Mouse (Mus musculus): ENCODE measurements around the gene Ccdc138.

Gene Ccdc138

DNA sequence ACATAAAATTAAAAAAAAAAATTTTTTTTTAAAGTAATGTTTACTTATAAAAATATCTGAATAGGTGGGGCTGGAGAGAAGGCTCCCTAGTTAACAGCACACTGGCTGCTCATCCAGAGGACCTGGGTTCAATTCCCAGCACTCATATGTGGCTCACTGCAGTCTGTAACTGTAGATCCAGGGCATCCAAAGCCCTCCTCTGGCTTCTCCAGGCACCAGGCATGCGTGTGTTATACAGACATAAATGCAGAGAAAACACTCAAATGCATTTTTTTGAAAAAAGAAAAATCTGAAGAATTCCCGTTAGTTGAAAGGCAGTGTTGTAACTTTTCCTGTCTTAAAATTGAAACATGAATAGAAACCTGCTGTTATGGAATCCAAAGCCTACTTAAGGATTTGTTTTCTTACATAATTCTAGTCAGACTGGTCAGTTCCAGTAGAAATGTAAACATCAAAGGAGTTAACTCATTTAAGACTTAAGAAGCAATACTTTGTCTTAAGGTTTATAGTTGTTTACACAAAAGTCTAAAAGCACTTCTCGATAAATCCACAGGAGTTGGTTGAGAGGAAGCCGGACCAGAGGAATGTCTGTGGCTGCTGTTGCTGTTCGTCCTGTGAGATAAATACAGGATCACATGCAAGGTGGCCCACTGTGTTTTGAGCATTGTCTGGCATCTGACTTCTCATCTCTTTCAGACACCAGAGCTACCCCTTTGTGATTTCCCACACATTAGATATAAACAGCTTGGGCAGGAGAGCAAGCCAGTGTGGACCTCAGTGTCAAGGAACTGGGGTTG lies 87.9 kb downstream of the Ccdc138 start:
- no peak for DNase-seq (ENCODE audit: low spot score)

DNA sequence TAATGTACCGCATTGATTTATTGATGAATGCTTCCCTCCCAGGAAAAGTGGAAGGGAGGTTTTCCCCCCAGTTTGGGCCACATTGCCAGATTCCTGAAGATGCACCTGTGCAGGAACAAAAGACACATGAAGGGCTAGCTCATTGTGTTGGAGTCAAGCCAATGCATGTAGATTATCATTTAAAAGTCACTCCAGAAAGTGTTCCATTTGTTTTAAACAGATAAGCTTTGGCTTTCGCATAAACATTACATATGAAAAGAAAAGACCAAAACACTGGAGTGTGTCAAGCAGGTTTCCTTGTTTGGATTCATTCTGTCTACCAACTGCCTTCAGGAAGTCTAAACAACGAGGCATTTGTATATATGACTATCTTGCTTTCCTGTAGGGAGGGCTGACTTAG lies 96.7 kb downstream of the Ccdc138 start:
- no peak for DNase-seq (ENCODE audit: low spot score)

DNA sequence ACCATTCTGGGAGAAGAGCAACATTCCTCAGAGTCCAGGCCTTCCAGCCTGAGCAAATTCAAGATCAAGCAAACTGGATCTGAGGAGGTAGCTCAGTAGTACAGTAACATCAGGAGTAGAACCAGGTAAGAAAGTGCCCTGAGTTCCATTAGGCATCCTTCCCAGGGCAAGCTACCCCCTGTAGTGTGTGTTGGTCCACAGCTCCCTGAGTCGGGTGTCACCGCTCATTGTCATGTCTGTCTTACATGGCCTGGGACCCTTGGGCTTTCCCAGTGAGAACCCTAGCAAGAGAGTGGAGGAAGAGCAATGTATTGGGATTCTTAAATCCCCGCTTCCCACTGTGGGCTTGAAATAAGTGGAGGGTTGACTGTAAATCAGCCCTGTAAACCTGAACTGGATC lies 97.4 kb downstream of the Ccdc138 start:
- DNase-seq (ENCODE audit: low spot score): no peak

DNA sequence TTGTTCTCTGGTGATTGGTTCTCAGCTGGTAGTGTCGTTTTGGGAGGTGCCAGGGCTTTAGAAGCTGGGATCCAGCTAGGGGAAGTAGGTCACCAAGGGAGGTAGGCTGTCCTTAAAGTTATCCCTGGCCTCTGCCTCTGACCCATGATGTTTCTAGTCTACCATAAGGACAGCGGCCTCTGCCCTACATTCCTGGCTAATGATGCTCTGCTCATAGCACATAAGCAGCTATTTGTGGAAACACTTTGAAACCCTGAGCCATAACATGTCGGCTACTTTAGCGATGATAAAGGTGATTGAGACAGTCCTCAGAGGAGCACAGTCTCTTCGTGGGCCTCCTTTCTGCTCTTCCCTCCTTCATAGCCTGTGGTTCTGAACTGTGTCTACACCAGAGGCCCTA lies 98.1 kb downstream of the Ccdc138 start:
- no peak for DNase-seq (ENCODE audit: low spot score)

DNA sequence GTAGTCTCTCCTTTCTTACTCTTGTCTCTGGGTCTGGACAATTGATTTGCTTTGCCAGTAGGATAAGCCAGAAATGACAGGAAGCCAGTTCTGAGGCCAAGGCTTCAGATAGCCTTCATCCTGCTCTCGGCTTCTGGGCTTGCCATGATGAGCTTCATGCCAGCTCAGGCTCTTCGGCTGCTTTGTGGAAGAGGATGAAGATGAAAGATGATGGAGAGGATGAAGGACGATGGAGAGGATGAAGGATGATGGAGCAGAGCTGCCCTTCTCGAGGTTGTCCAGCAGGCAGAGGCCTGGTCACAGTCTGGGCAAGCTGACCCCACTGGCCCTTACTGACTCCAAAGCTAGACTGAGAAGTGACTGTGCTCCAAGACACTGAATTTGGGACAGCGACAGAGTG lies 102.4 kb downstream of the Ccdc138 start:
- no peak for DNase-seq (ENCODE audit: low spot score)

DNA sequence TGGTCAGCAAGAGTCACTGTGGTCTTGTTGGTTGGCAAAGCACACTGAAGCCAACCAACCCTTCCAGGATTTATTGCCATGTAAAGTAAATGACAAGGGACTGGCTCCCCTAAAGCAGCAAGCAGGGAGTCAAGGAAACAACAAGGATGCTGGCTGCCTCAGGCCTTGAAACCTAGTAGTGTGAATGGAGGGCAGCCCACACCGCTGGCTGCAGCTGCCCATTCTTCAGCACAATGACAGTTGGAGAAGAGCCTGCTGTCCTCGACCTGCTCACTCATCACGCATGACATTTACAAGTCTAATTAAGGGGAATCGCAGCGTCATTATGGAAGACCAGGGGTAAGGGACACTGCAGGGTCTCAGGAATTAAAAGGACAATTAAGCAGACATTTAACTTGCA lies 103.2 kb downstream of the Ccdc138 start:
- no peak for DNase-seq (ENCODE audit: low spot score)

DNA sequence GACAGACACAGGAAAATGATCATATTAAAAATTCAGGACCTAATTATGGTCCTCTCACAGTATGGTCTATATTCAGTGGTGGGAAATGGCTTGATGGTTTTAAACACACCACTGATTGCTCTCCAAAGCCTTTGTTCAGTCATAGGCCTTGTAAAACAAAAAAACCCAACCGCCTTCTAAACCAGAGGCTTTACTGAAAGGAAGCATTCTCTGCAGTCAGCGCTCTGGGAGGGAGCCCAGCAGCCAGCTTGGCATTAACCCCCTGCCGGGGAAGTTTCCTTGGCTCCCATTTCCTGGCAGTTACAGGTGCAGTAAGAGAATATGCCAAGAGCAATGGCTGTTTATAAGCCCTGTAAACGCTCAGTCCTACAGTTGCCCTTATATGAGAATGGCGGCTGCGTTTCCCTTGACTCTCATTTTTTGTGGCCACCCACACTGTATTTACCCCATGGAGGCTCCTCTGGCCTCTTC lies 103.7 kb downstream of the Ccdc138 start:
- DNase-seq (ENCODE audit: low spot score): no peak

DNA sequence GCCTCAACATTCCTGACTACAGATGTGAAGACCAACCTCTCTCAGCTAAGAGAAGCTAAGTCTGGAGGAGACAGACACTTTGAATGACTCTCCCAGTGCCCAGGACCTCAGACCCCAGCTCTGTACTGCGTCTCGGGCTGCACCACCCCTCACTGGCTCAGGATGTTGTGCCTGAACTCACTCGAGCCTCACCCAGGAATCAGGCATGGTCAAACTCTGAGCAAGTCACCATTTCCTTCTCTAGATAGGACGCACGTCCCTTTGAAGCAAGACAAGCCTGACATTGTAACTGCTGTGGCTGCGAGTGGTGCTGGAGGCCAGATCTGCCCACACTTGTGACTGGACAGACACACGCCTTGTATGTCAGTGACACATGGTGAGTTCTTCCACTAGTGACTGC lies 104.2 kb downstream of the Ccdc138 start:
- DNase-seq (ENCODE audit: low spot score): no peak

DNA sequence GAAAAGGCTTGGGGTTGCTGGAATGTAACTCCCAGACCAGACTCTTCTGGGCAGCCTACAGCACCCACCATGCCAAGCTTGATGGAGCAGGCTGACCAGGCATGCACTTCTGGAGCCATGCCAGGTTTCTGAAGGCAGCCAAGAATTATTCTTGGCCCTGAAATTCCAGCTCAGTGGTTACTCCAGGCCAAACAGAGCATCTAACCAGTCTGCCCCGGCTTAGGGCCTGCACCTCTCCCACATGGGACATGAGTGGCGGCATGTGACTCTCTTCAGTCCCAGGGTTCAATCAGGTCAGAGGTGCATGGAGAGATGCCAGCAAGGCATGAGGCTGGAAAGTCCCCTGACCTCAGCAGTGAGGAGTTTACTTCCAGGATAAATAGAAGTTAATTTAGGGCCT lies 107.0 kb downstream of the Ccdc138 start:
- peak; percentile 99 for DNase-seq (ENCODE audit: low spot score)

DNA sequence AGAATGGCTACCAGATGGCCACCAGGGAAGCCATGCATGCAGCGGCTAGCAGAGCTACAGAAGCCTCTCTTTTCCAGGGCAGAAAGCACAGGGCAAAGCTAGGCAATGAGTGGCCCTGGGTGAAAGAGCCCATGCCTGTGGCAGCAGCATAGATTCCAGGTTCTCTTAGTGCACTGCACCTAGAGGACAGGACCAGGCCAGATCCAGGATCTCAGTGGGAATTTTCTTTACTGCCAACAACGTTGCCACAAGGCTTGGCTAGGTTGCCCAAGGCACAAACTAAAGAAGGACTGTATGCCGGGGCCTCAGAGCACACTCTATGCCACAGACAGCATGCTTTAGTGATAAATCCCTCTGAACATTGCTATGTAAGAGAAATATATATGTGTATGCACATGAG lies 108.6 kb downstream of the Ccdc138 start:
- no peak for DNase-seq (ENCODE audit: low spot score)

DNA sequence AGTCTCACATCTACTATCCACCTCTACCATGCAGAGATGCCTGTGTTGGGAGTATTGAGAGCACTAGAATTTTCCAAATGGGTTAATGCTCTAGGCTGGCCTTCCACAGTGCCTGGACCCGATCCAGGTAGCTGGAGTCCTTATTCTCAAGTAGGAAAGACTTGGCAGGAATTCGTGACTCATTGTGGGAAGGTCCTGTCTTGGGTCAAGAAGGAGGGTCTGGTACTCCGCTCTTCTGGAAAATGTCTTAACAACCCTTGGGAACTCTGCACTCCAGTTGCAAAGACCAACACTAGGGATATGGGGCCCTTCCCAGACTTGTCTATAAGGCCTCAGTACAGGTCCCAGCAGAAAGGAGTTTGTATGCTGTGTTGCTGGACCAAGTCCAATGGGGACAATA lies 111.1 kb downstream of the Ccdc138 start:
- peak; percentile 78 for DNase-seq (ENCODE audit: low spot score)

DNA sequence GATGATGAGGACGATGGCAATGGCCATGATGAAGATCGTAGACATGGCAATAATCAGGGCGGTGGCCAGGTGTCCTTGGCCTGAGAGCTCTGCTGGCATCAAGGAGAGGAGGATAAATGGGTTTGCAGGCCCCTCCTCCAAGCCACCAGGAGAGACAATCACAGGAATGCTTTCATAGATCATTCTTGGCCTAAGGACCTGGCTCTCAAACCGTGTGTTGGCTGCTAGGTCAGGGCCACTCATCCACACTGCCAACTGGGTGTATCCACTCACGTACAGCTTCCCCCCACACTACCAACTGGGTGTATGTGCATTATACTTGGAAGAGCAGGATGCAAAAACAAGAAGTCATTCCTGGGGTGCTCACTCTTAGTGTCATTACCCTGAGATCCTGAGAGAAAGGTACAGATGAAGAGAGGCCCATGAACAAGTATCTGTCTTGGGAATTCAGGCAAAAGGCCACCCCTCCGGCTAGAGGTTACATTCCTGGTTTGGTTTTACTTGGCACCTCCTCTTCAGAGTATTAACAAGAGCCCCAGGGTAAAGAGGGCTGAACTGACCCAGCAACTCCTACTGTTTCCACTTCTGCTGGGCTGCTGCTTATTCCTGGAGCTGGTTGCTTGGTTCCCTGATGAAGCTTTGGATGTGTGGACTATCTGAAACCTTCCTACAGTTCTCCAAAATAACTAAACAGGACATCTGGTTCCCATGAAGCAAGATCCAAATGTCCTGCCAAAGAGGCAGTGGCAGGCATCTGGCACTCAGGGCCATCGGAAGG lies 112.9 kb downstream of the Ccdc138 start:
- peak; percentile 67 for DNase-seq (ENCODE audit: low spot score)

DNA sequence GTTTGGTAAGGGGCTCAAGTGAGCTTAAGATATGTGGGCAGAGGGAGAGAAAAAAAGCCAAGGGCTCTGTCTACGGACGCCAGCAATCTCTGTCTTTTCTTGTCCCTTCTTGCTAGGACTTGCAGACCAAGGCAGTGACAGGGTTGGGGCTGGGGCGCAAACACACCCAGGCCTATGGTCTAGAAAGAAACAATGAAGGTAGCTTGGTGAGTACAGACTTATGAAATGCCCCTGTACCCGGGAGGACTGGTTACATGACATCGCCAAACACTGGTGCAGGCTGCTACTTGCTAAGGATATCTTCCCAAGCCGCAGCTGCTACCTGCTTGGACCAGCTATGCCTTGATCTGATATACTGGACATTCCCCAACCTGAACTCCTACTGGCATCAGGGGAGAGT lies 116.9 kb downstream of the Ccdc138 start:
- DNase-seq (ENCODE audit: low spot score): no peak

DNA sequence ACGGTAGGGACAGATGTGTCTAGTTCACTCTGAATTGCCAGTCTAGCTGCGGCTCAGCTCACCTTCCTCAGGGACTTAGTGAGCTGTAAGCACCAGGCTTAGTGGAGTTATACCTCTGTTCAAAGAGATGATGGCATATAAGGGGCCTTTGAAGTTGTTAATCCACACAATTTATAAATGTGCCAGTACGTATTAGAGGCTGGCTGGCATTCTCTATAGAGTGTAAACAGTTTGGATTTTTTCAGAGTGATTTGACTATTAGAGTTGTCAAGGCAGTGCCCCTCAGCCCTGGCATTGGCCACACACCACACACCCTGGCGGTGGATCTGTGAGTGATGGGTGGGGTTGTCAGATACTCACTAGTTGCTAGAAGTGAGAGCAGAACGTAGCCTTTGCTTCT lies 118.8 kb downstream of the Ccdc138 start:
- no peak for DNase-seq (ENCODE audit: low spot score)

DNA sequence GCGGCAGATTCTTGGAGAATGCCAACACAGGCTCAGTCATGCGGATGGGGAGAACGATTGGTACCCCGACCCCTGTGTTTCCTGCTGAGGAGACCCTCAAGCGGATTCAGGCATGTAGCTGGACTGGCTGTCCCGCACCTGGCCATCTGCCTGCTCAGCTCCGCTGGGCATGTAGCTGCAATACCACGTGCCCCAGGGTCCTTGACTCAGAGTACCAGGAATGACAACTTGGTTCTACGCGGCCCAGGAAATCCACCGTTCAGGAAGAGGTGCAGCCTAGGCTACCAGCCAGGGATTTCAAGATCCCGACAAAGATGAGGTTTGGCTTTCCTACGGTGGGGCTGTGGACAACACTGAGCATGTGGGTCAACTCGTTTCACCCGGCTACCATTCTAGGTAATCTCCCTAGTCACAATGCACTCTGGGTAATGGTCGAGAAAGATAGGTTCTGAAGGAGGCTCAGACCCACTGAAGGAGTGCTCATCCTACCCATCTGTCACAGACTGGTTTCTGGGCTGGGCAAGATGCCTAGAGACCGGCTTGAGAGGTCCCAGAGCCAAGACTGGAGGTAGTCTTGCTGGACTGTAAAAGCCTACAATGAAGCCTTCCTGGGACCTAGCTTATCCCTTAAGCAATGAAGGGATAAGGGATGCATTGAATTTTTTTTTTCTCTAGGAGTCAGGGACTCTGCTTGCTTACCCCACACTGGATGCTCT lies 120.9 kb downstream of the Ccdc138 start:
- no peak for DNase-seq (ENCODE audit: low spot score)

DNA sequence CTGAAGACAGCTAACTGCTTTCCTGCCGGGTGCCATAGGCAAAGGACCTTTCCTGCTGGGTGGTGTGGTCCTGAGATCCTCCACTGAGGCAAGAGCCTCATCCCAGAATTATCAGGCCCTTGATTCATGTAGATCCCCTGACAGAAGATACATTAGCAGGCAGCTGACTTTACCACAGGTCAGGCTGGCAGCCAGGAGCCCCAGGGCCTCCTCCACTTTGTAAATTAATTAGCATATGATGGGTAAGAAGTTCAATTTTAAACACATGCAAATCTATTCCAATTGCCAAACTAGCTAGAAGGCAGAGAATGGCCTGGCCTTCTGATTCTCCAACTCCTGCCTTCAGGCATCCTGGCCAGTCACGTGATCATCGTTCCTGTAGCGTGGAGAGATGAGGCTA lies 121.5 kb downstream of the Ccdc138 start:
- DNase-seq (ENCODE audit: low spot score): no peak

DNA sequence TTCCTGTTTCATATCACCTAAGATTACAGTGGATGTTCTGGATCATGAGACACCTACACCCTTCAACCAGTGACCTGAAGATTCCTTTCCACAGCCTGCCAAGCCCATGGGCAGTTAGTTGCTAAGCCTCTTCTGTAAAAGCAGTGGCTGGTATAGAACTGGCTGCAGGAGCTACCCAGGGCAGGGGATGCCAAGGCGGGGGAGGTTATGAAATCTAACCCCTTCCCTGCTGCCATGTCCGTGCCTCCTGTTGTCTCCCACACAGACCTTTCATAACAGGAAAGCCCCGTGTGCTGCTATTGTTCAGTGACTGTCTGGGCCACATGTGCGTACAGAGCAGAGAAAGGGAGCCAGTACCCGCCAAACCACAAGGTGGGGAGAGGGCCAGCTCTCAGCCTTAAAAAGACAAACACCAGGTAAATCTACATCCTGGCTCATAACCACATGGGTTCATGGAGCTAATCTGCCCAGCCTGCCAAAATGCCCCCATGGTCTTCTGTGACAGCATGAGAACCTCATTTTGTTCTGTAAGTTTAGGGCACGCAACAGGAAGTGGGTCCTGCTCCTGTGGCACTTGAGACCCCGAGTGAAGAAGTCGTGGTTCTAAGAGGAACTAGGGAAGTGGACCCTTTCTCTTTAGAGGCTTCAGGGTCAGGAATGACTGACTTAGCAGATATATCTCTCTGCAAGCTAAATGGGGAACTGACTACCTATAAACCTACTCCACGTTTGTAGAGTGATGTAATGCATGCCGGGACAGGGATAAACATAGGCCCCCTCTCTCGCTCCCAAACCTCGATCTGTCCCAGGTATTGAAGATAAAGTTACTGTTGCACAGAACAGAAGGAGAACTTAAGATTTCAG lies 127.3 kb downstream of the Ccdc138 start:
- DNase-seq (ENCODE audit: low spot score): no peak
